Mouse (Mus musculus) telencephalon, adult 2 months (tissue): ENCODE measurements around the gene Plb1.

Experiments used
- DNase-seq: peaks from one replicate; pipeline ENCODE4 v3.0.0-alpha.2; 2011; ENCODE audit warnings: low read depth, low spot score

The Plb1 gene

GRCm38 (mm10) chr5:32232474-32232873 lies at the start of gene Plb1:
Gene Plb1 (plus strand): TSS chr5:32232708.
- no peak for DNase-seq

- no peak for DNase-seq
These were observed 49.5 kb upstream of the Plb1 start for GRCm38 (mm10) chr5:32182885-32183629.

GRCm38 (mm10) chr5:32187717-32188116 lies 44.8 kb upstream of the Plb1 start:
- no peak for DNase-seq

GRCm38 (mm10) chr5:32191259-32191658 lies 41.2 kb upstream of the Plb1 start:
- no peak for DNase-seq

GRCm38 (mm10) chr5:32192016-32192845 lies 40.3 kb upstream of the Plb1 start:
- DNase-seq, result no peak

- no peak for DNase-seq
These were observed 38.3 kb upstream of the Plb1 start for GRCm38 (mm10) chr5:32194236-32194635.

GRCm38 (mm10) chr5:32195857-32196609 lies 36.5 kb upstream of the Plb1 start:
- no peak for DNase-seq

- DNase-seq, result peak; percentile 65
These were observed 34.8 kb upstream of the Plb1 start for GRCm38 (mm10) chr5:32197698-32198097.

- no peak for DNase-seq
These were observed 33.4 kb upstream of the Plb1 start for GRCm38 (mm10) chr5:32199136-32199535.

GRCm38 (mm10) chr5:32199594-32199993 lies 32.9 kb upstream of the Plb1 start:
- DNase-seq, result peak; percentile 29

- DNase-seq, result no peak
These were observed 27.9 kb upstream of the Plb1 start for GRCm38 (mm10) chr5:32204653-32205052.

GRCm38 (mm10) chr5:32206726-32207125 lies 25.8 kb upstream of the Plb1 start:
- no peak for DNase-seq

GRCm38 (mm10) chr5:32208460-32208859 lies 24.0 kb upstream of the Plb1 start:
- no peak for DNase-seq

- DNase-seq, result no peak
These were observed 21.5 kb upstream of the Plb1 start for GRCm38 (mm10) chr5:32211011-32211410.

- no peak for DNase-seq
These were observed 18.8 kb upstream of the Plb1 start for GRCm38 (mm10) chr5:32213746-32214145.

- DNase-seq, result no peak
These were observed 17.0 kb upstream of the Plb1 start for GRCm38 (mm10) chr5:32215510-32215909.

- no peak for DNase-seq
These were observed 16.0 kb upstream of the Plb1 start for GRCm38 (mm10) chr5:32216465-32216864.

GRCm38 (mm10) chr5:32217477-32217876 lies 15.0 kb upstream of the Plb1 start:
- no peak for DNase-seq

- no peak for DNase-seq
These were observed 2.1 kb upstream of the Plb1 start for GRCm38 (mm10) chr5:32230372-32230771.

- DNase-seq, result no peak
These were observed 6.8 kb downstream of the Plb1 start for GRCm38 (mm10) chr5:32239337-32239736.

GRCm38 (mm10) chr5:32240741-32241140 lies 8.2 kb downstream of the Plb1 start:
- DNase-seq, result no peak

GRCm38 (mm10) chr5:32243286-32243885 lies 10.9 kb downstream of the Plb1 start:
- no peak for DNase-seq
